Mouse (Mus musculus): ENCODE results near the gene Yeats2. TPM values are rescaled to one million over a fixed set of nuclear protein-coding genes. Genes with fewer than 3 reads are reported as not detected.

The Yeats2 gene
- total RNA-seq, 2 experiments from 2014 or later = 12.4 to 12.5 TPM

- DNase-seq = no peak
- intact Hi-C loops (cut with DNase I; ENCODE audit: low total_unique reads) = no loop called here
Measured at GRCm38 (mm10) chr16:20257926-20258325, 117.1 kb downstream of the Yeats2 start.

GRCm38 (mm10) chr16:20265089-20265488 is 124.2 kb downstream of the Yeats2 start:
- DNase-seq = no peak
- intact Hi-C loops (cut with DNase I; ENCODE audit: low total_unique reads) = no loop called here

GRCm38 (mm10) chr16:20271339-20271738 is 130.5 kb downstream of the Yeats2 start:
- no peak for DNase-seq
- intact Hi-C loops (cut with DNase I; ENCODE audit: low total_unique reads) = no loop called here

GRCm38 (mm10) chr16:20272994-20273393 is 132.1 kb downstream of the Yeats2 start:
- intact Hi-C loops (cut with DNase I; ENCODE audit: low total_unique reads) = no loop called here
- DNase-seq = no peak

- intact Hi-C loops (cut with DNase I; ENCODE audit: low total_unique reads) = no loop called here
Measured at GRCm38 (mm10) chr16:20279395-20279794, 138.5 kb downstream of the Yeats2 start.

DNA sequence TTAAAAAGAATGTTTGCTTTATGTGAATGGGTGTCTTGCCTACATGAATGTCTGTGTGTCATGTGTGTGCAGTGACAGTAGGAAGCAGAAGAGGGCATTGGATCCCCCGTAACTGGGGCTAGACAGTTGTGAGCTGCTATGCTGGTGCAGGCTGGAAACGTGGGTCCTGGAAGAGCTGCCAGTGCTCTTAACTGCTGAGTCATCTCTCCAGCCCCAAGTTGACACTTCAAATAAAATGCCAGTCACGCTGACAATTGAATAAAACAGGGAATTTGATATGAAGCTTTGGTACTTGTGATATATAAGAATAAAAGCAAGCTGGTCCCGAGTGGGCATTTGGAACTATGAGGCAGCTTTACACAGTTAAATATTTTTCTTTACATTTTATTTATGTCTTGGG is 139.4 kb downstream of the Yeats2 start:
- intact Hi-C loops (cut with DNase I; ENCODE audit: low total_unique reads) = no loop called here
- no peak for DNase-seq

More at GRCm38 (mm10) chr16:20279395-20279794, 138.5 kb downstream of the Yeats2 start:
- no peak for DNase-seq

Other genes starting within 250 kb of the Yeats2 start
- gene Klhl6, start 158.0 kb upstream of the Yeats2 start, total RNA-seq (2021) = 1 to 10 TPM; 1.6 to 2.4 TPM
- gene Klhl24, start 43.5 kb upstream of the Yeats2 start, total RNA-seq (2021) = 100 to 1,000 TPM; 163 to 199 TPM
- under 1 TPM; 0.44 to 0.68 TPM for gene Map6d1, start 100.3 kb downstream of the Yeats2 start, total RNA-seq (2021)
- gene Parl, start 161.3 kb downstream of the Yeats2 start, total RNA-seq (2021) = 10 to 100 TPM; 76.8 to 81.8 TPM
- gene Cyp2ab1, start 184.3 kb downstream of the Yeats2 start, total RNA-seq (2021) = under 1 TPM in 1 of 2 experiments, not detected in 1; 0.18 TPM